Mouse (Mus musculus) testis, adult 2 months (tissue): ENCODE data around the gene Aldh3b3.

ENCODE experiments used
- CTCF ChIP-seq: fragments of 200-500 bp; IDR thresholded peaks from 2 replicates; pipeline ENCODE4 v1.5.1; 2012; ENCODE audit warnings: low read depth, mild to moderate bottlenecking, inconsistent platforms, low read length, moderate library complexity; ENCODE audit not compliant: control insufficient read depth, insufficient read depth, insufficient replicate concordance
- POLR2A ChIP-seq: fragments of 200-500 bp; IDR thresholded peaks from 2 replicates; pipeline ENCODE4 v1.6.1; 2012; ENCODE audit warnings: low read depth, mild to moderate bottlenecking, inconsistent platforms, low read length, moderate library complexity; ENCODE audit not compliant: control insufficient read depth

DNA sequence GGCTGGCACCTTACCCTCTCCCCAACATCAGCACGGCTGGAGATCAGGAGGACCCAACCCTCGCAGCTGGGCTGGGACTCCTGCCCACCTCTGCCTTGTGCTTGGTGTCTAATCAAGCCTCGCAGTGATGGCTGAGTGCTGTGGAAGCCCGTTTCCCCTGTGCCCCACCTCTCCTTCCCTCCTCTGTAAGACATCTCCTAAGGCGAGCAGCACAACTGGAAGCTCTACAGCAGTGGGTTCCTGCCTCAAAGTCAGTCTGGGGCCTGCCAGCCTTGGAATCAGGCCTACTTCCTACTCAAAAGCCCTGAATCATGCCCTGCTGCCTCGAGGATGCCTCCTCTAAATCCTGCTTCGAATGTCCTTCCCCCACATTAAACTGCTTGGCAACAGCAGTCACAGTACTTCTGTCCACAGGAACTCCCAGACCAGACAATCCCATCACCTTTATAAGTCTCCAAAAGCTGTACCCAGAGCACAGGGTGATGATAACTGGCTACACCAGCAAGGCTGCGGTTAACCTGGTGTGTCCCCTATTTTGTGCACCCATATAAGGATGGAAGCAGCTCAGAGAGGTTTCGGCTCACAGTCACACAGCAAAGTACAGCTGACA lies 40.8 kb downstream of the Aldh3b3 start:
- TF ChIP-seq POLR2A (no peak), CTCF (no peak)
